Mouse (Mus musculus): ENCODE data around the gene Hsd17b3.
"Not testable (repeated sequence)": the region's sequence is repeated elsewhere in the genome, so short reads cannot be mapped to it uniquely, and the experiment has no call there.

Hsd17b3 gene

GRCm38 (mm10) chr13:64083331-64083730 lies 5.7 kb downstream of the Hsd17b3 start:
- no peak for DNase-seq (ENCODE audit: low read depth, low spot score)

- peak; percentile 50 for DNase-seq (ENCODE audit: low read depth, low spot score)
Measured at GRCm38 (mm10) chr13:64081012-64081919, 7.8 kb downstream of the Hsd17b3 start.

- no peak for DNase-seq (ENCODE audit: low read depth, low spot score)
Measured at GRCm38 (mm10) chr13:64077591-64077990, 11.4 kb downstream of the Hsd17b3 start.

- DNase-seq (ENCODE audit: low read depth, low spot score), result no peak
Measured at GRCm38 (mm10) chr13:64076074-64076473, 13.0 kb downstream of the Hsd17b3 start.

GRCm38 (mm10) chr13:64066653-64067052 lies 22.4 kb downstream of the Hsd17b3 start:
- no peak for DNase-seq (ENCODE audit: low read depth, low spot score)

GRCm38 (mm10) chr13:64064276-64064675 lies 24.8 kb downstream of the Hsd17b3 start:
- DNase-seq (ENCODE audit: low read depth, low spot score), result no peak

GRCm38 (mm10) chr13:64060935-64061506 lies 28.0 kb downstream of the Hsd17b3 start:
- DNase-seq (ENCODE audit: low read depth, low spot score), result no peak

GRCm38 (mm10) chr13:64053959-64054358 lies 35.1 kb downstream of the Hsd17b3 start:
- no peak for DNase-seq (ENCODE audit: low read depth, low spot score)

GRCm38 (mm10) chr13:64052281-64052680 lies 36.7 kb downstream of the Hsd17b3 start:
- DNase-seq (ENCODE audit: low read depth, low spot score), result not testable (repeated sequence)

GRCm38 (mm10) chr13:64050895-64051294 lies 38.1 kb downstream of the Hsd17b3 start:
- peak; percentile 51 for DNase-seq (ENCODE audit: low read depth, low spot score)

- no peak for DNase-seq (ENCODE audit: low read depth, low spot score)
Measured at GRCm38 (mm10) chr13:64049535-64049934, 39.5 kb downstream of the Hsd17b3 start.

GRCm38 (mm10) chr13:64048467-64048866 lies 40.6 kb downstream of the Hsd17b3 start:
- DNase-seq (ENCODE audit: low read depth, low spot score), result no peak

- DNase-seq (ENCODE audit: low read depth, low spot score), result no peak
Measured at GRCm38 (mm10) chr13:64039976-64040375, 49.1 kb downstream of the Hsd17b3 start.

GRCm38 (mm10) chr13:64038114-64038513 lies 50.9 kb downstream of the Hsd17b3 start:
- peak; percentile 24 for DNase-seq (ENCODE audit: low read depth, low spot score)

GRCm38 (mm10) chr13:64036079-64037011 lies 52.7 kb downstream of the Hsd17b3 start:
- peak; percentile 91 for DNase-seq (ENCODE audit: low read depth, low spot score)

GRCm38 (mm10) chr13:64035036-64035435 lies 54.0 kb downstream of the Hsd17b3 start:
- DNase-seq (ENCODE audit: low read depth, low spot score), result no peak

- no peak for DNase-seq (ENCODE audit: low read depth, low spot score)
Measured at GRCm38 (mm10) chr13:64033921-64034320, 55.1 kb downstream of the Hsd17b3 start.

- peak; percentile 36 for DNase-seq (ENCODE audit: low read depth, low spot score)
Measured at GRCm38 (mm10) chr13:64033181-64033580, 55.8 kb downstream of the Hsd17b3 start.

- DNase-seq (ENCODE audit: low read depth, low spot score), result peak; percentile 48
Measured at GRCm38 (mm10) chr13:64031254-64031653, 57.8 kb downstream of the Hsd17b3 start.

- DNase-seq (ENCODE audit: low read depth, low spot score), result no peak
Measured at GRCm38 (mm10) chr13:64030792-64031191, 58.2 kb downstream of the Hsd17b3 start.

- peak; percentile 89 for DNase-seq (ENCODE audit: low read depth, low spot score)
Measured at GRCm38 (mm10) chr13:64024803-64025202, 64.2 kb downstream of the Hsd17b3 start.
